Mouse (Mus musculus) fat pad, adult 2 months (tissue): ENCODE data around the gene Coa5.

ENCODE experiments used
- DNase-seq: peaks from one replicate; pipeline ENCODE4 v3.0.0-alpha.2; 2011; ENCODE audit warnings: low read depth, low spot score; ENCODE audit errors: extremely low read depth

Gene Coa5

DNA sequence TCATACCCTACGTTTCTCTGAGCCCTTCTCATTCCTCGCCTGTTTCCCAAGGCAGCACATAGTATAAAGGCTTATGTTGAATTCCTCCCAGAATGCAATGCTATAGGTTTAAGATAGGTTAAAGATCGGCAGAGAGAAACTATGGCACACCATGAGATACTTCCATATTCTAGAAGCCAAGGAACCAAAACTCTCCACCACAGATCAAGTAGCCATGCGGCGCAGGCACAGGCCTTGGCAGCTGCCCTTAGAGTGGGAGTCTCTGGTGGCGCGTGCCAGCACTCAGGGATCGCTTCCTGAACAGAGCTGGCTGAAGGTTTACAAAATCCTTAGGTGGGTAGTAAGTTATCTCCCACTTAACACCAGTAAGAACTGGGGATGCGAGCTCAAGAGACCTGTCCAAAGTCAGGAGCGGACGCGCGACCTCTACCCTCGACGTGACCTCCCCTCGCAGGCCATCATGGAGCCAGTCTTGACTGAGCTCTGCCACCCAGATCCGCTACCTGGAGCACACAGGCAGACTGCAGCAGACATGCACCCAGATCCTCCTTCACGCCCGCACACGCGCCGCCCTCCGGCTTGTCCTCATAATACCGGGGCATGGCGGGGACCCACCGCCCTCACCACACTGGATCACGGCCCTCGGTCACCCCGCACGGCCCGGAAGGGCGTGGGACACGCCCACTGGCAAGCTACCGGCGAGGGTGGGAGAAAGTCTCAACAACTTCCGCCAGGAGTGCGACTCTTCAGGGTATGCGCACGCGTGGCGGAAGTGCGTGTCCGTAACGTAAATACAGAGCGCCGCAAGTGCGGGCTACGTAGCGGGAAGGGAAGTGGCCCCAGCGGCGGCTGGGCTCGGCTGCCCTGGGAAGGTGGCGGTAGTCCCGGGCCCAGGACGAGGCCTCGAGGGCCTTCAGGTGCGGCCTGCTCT, at the start of gene Coa5, which contains the start of gene Unc50:
TSS of gene Coa5 (minus strand) at position 738 of the 931 bp plus-strand sequence.
TSS of gene Unc50 (plus strand) at position 774 of the 931 bp plus-strand sequence.
- peak; percentile 47 for DNase-seq

DNA sequence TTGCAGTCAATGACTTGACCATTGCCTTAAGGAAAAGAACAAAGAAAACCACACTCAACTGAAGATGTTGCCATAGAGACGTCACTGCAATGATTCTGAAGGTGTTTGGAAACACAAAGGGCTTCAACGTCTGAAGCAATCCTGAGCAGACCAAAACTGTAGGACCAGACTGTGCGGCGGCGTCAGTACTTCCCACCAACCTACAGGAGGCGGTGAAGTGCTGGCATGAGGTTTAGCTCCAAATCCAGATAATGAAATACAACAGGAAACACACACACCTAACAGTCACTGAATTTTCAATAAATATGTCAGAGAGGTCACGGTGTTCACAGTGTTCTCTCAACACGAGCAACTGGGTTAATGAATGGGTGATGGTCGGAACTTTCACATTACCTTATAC, 49.2 kb upstream of the Coa5 start:
- no peak for DNase-seq

DNA sequence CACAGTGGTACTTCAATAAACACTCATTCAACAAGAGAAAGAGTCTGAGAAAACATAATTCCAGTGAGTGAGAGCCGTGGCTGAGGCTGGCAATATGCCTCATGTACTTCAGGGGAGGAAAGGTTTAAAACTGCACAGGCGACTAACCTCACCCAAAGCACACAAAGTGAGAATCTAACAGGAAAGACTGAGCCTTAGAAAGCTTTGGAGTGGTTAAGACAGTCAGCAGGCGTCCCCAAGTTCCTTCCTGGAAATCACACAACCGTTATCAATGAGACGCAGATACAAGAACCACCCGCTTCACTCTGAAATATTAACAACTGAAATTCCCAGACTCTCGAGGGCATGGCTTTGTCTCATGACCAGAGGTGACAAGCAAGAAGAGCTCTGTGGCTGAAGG, 48.5 kb upstream of the Coa5 start:
- no peak for DNase-seq

DNA sequence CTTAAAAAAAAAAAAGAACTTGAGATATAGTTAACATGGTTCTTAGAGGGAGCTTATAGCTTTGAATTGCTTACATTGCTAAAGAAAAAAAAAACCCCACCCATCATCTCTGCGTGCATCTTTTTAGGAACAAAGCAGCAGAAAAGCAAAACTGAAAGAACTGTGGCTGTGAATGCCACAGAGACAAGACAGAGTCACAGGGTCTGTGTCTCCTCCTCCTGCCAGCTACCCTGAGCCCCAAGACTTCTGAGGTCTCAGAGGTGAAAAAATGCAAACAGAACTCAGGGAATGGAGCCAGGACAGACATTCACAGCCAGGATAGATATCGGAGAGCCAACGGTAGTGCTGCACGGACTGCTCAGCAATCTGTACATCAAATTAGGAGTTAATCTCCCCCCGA, 48.0 kb upstream of the Coa5 start:
- no peak for DNase-seq

DNA sequence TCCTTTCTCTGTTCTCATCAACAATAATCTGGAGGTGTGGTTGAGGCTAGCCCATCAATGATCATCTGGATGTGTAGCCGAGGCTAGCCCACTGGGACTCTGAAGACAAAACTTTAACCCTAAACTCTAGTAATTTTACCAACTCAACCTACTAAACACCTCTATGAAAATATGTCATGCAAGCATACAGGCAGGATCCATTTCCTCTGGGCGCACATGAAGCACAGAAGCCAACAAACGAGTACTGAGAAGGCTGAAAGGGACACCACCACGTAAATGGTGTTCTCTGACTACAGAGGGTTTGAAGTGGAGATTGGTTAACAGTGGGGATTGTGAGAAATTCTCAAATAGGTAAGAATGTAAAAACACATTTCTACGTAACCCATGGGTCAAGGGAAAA, 47.3 kb upstream of the Coa5 start:
- DNase-seq: no peak

DNA sequence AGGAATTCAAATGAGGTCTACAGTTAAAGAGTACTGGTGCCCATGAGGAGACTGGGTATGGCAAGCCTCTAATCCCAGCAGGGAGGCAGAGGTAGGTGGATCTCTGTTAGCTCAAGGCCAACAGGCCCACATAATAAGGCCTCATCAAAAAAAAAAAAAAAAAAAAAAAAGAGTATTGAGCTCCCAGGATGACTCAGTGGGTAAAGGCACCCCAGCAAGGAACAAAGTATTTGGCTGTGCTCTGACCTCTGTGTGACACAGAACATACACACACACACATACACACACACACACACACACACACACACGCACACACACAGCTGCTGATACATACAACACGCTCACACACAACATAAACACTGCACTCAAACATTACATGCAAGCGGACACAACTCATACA, 45.4 kb upstream of the Coa5 start:
- no peak for DNase-seq

DNA sequence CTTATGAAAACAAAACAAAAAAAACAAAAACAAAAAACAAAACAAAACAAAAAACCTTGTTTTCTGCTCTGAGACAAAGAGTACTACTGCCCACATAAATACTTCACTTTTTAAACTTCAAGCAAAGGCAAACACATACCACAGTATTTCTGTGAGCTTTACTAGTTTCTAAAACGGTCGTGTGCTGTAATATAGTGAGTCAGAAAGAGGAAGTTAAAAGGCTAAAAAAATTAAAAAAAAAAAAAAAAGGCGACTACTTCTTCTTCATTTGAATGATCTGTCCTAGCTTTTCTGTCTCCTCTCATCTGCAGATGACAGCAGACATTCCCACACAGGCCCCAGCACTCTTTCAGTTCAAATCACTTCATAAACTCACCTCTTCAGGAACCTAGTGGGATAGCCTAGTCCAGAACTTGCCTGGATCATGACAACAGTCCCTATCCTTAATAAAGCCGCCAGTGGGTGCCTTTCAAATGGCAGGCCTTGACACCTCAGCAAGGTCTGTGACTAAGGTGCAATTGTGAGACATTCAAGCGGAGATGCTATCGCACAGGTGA, 44.8 kb upstream of the Coa5 start:
- DNase-seq: no peak

DNA sequence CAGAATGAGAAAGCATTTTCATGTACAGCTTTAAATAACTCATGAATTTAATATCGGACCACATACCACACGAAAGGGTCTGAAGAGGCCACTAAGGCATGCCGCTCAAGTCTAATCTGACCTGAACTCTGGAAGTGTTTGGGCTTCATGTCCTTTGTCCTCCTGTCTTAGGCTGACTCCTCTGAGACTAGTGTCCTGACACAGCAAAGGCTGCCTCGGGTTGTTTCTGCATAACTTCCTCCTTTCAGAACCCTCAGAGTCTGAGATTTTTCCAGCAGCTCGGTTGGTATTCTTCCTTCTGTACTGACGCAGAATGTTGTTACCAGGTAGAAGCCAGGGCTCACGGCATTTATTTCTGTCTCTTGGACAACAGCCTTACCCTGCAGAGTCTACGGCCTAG, 44.1 kb upstream of the Coa5 start:
- DNase-seq: no peak

DNA sequence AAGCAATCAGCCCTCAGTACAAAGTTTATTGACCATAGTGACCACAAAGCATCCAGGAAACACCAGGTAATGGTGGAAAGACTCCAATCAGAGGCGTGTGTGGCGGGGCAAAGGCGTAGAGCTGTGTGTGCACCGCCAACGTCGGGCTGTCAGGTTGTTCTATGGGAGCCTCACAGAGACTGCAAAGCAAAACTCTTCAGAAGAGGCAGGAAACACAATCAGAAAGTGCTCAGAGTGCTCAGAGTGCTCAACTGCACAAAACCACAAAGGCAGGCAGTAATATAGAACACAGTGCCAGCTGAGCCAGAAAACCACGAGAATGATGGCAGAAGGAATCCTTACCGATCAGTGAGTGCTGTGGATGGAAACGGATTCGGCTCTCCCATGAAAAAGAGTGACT, 43.3 kb upstream of the Coa5 start:
- DNase-seq: no peak

DNA sequence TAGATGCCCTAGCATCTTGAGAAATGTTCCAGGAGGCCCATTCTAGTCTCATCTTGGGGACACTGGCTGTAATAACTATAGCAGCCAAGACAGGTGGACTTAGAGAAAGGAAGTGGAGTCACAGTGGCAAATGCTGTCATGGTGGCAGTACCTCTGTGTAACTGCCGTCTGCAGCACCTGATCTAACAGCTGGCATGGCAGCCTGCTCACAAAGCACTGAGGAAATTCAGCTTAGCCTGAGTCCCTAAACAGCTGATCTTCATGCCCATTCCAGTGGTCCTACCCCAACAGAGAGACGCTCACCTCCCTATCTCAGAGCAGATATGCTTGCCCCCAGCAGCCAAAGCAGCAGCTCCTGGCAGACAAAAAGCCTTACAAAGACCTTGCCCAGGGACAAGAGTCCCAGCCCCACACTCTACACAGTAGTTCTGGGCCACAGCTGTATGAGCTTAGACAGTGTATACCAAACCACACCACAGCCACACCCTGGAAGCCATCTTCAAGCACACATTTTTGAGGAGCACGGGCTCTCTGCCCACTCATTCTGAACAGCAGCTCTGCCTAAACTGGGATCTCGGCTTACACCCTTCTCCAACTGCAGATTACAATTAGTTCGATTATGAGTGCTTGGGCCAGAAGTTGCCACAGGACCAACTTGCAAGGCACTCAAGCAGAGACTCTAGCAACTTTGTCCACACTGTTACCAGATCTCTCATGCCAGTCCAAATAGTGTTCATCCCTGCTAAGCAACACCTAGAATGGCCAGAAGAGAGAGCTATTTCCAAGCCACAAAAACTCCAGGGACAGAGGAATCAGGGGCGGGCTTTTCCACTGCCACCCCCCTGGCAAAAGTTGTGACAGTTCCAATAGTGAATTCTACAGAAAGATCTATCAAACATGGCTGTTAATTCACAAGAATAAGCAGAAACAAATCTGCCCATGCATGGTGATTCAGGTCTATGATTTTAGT, 41.6 kb upstream of the Coa5 start:
- no peak for DNase-seq

DNA sequence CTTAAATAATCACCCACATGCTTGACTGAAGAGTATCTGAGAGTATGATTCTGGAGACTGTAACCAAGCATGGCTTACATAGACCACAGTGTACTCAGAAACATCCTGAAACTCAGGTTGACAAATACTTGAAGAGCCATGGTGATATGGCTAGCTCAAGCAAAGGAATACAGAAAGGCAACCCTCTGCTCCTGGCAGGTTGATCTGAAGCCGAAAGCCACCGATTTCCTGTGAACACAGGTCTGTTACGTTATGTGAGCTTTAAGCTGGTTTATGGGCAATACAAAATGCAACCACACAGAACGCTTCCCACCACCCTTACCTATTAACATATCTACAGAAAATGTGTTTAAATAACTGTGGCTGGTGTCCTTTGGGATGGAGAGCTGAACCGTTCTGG, 39.1 kb upstream of the Coa5 start:
- DNase-seq: no peak

DNA sequence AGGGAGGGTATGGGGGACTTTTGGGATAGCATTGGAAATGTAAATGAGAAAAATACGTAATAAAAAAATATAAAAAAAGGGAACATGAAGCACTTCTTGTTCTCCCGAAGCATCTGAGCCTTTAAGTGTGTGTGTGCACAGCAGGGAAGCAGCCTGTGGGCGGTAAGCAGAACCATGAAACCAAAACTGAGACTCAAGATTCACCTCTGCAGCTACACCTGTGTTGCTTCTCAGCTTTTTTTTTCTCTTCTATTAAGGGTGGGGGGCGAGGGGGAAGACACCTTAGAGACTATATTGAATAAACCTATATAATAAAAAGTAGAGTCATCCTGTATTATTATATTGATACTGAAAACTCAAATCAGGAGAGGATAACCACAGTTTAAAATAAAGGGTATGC, 37.9 kb upstream of the Coa5 start:
- DNase-seq: no peak

DNA sequence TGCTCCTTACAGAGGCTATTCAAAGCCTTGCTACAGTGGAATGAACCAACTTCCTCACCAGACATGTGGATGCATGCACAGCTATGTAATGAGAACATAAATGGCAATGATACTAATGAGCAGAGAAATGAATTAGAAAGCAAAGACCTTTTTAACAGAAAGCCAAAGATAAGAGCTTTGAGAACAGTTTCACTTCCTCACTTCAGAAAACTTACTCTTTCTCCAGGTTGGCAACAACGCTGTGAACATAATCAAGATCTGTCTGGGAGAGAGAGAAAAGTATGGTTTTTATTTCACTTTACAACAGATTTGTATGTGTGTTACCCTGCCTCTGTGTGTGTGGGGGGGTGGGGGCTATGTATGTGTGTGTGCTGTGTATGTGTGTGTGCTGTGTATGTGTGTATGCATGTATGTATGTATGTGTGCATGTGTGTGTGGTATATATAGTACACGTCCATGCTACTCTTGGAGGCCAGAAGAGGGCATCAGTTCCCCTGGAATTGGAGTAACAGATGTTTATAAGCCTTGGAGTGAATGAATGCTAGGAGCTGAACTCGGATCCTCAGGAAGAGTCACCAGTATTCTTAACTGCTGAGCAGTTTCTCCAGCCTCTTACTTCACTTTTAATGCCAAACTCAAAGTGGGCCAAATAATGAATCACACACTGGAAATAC, 36.6 kb upstream of the Coa5 start:
- DNase-seq: no peak

DNA sequence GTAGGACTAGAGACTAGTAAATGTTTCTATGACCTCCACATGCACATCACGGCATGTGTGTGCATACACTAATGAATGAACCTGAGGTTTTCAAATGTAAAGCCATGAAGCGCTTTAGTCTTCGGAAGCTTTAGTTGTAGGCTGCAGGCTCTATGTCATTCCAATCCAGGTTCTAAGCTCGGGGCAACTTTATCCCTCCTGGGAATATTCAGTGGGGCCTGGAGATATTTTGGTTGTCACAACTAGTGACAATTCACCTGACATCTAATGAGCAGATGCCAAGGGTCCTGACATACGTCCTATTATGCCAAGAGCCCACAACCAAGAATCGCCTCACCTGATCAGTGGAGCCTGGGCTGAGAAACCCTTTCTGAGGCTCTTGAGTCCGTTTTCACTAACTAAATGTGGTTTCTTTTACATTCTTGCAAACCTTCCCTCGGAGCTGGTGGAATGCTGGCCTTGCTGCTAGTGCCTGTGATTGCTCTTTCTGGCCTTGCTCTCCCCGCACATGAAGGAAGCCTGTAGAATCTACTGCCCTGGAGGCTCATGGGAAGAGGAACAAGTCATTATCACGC, 35.1 kb upstream of the Coa5 start:
- DNase-seq: no peak

DNA sequence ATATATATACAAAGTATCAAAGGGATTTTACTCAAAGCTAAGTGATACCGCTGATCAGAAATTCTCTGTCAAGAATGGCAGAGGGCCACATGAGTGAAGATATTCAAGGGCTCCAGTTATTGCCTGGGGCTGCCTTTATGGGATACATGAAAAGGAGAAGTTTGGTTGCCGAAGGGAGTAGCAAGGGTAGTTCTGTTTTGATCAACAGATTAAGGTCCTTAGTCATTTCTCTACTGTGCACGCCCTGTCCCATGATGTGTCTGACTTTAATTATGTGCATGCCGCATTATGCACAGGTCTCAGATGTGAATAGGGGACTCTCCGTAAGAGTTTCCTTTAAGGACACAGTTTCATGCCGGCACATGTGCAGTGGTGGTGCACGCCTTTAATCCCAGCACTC, 27.6 kb upstream of the Coa5 start:
- no peak for DNase-seq

DNA sequence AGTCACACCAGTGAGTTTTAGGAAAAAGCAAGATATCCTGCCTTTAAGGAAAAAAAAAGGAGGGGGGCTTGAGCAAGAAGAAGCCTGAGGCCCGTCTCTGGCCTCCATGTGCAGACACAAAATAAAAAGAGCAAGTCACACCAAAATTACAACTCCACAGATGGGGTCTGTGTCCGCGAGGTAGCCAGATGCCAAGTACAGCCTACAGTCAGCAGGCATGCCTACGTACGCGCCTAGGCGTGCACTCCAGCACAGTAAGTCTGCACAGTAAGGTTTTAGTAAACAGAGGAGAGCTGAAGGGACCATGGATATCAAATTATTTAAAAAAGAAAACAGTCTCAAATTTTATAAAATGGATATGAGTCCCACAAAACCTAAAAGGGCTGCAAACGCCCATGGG, 21.4 kb upstream of the Coa5 start:
- no peak for DNase-seq

DNA sequence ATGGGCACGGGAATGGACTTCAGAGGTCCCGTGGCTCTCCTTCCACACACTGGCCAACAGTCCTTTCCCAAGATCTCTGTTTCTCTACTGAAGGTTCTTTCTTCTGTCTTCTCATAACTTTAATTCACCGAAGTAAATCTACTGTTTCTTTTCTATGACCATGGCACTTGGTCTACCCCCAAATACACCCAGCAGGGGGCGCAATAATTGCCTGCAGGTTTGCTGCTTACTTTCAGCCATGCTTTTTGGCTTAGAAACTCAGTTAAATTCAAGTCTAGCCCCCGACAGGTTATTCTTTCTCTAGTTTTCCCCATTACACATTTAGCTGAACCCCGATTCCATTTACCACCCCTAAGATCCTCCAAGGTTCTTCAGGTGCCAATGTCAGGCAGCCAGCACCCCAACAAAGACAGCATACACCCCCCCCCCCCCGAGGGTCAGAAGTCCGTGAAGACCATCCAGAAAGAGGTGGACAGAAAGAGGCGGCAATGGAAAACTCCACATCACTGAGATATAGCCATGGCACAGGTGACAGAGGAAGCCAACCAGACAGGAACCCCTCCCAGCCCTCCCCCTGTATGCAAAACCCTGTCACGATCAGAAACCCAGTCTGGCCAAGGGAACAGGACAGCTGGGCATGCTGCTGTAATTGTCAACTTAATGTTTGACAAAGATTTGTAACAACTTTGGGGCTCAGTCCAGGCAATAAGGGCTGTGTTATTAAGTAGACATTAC, 18.6 kb upstream of the Coa5 start:
- DNase-seq: no peak

DNA sequence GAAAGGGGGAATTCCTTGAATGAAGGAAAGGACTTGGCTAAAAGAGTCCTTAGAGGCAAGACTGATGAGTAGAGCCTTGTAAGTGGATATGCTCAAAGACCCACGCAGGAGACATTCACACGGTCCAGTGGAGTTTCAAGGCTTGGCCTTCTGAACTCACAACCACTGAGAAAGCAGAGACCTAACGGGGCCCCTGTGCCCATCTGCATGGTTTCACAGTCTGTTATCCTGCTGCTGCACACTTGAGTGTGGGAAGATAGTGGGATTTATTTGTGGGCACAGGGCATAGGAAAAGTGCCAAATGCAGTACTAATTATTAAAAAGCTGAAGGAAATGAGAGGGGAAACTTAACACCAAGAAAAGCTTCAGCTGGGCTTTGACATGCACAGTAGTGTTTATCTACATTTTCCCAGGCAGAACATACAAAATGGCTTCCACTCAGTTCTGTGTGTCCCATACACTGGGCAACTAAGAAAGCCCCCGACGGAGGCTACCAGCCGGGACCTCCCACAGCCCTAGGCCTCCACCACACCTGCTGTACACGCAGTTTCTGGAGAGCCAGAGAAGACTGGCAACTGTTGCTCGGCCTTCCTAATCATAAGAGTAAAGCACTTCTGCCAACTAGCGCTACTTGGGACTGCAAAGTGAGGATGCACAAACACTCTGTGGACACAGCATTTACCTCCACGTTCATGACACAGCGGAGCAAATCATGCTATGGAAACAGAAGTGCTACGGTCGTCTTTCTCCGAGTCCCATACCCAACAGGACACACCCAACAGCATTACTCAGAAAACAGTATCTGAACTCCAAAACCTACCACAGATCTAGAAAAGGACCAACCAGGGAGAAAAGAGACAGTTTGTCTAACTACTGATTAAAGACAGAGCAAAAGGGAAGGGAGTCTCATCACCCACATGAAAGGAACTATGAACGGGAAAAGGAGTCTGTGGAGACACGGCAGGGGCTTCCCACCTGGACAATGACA, 13.2 kb upstream of the Coa5 start:
- DNase-seq: no peak

DNA sequence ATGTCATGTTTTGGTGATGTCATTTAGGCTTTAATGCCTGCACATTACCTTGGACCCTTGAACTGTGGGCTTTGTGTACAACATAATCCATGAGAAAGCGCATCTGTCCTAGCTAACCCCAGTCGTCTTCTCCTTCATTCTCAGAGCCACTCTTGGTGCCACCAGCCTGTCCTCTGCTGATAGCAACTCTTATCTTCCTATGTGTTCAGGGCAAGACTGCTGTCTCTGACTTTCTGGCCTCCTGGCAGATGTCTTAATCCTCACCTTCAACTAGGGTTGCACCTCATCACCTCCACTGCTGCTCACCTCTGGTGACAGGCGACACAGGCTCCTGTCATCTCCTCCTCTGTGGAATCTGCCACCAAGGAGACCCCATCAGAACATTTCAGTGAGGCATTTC, 6.5 kb upstream of the Coa5 start:
- DNase-seq: no peak
